Mouse (Mus musculus): ENCODE measurements around the gene Stoml2.

Gene Stoml2

DNA sequence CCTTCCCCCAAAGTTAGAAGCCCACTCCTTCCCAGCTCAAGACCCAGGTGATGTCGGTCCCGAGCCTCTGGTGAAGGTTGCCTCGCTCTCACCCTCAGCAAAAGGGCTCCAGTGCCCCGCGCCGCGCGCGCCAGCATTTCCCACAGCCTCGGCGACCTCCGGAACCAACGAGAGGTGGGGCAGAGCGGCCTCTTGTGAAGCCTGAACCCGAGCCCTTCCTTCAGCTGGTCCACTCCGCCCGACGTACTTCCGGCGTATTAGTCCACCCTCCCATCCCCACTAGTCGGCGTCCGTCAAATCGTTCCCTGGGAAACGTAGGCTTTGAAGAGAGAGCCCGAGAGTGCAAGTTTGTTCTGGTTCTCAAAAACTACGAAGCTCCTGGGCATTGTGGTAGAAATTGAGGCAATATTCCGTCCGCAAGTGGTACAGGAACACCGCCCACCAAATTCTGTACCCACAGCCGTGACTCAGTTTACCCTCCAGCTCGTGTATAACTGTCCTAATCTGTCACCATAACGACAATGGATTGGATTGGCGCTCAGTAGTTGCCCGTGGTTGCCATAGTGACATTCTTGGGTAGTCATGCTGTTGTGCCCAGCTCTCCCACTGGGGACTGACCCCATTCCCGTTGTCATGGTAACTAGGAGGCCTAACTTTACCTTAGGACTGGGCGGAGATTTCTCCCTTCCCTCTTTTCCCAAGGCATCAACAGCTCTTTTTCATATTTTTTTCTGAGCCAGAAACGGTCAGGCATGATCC lies at the start of gene Stoml2:
Gene Stoml2 (minus strand): TSS at position 474 of the 759 bp plus-strand sequence.
- DNase-seq = peak; percentile 94 to 95

DNA sequence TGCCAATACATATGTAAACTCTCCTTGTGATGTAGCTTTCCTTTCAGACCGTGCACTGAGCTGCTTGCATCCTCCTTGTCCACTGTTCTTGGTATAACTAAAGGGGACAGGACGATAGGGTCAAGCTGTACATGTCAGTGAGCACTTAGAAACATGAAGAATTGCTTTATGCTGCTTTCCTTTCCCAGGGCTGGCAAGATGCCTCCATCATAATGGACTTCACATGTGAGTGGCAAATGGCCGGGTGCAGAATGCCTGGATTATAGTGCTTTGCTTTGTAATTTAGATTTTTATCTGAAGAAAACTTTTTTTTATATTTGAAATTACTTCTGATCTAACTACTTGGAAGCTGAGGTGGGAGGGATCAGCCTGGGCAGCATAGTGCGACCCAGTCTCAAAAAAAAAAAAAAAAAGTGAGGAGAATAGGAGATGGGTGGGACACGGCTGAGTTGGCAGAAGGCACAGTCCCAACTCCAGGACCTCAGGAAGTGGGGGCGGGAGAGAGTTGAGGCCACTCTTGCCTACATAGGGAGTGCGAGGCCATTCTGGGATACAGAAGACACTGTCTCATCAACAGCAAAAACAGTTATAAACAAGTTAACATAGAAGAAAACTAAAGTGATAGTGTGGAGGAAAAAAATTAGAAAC lies 46.7 kb upstream of the Stoml2 start:
- DNase-seq = no peak

DNA sequence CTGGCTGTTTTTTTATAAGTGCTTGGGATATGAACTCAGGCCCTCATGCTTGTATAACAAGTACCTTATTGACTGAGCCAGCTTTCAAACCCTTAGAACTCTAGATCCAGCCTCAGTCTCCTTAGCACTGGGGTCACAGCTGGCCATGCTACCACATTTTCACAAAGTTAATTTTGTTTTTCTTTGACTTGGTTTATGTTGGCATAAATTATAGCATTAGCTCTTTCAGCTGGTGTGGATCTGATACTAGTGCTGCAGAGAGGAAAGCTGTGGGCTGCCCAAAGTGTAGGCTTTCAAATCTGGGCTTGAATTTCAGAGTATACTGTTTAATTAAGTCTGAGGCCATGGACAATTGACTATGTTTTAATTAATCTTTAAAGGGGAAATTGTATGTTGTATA lies 43.4 kb upstream of the Stoml2 start:
- DNase-seq = no peak

DNA sequence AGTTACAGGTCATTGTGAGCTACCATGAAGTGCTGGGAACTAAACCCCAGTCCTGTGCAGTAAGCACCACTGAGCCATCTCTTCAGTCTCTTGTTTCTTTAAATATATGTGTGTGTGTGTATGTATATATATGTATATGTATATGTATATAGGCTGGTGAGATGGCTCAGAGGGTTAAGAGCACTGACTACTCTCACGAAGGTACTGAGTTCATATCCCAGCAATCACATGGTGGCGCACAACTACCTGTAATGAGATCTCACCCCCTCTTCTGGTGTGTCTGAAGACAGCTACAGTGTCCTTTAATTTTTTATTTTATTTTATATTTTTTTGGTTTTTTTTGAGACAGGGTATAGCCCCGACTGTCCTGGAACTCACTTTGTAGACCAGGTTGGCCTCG lies 34.0 kb upstream of the Stoml2 start:
- DNase-seq = no peak

DNA sequence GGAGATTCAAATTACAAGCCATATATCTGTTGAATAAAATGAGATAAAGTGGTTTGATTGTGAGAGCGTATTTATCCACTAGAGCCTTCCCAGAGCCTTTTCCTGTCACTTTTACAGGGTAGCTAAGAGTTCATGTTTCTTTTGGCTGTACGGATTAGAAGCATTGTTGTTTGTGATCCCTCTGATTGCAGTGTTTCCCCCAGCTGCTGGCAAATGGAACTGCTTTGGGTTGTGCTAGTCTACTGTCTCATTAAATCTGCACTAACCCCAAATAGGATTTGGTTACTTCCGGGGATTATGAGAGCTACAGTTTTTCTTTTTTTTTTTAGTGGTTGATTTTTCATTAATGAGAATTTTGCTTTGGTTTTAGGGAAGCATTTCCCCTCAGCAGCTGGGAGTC lies 28.8 kb upstream of the Stoml2 start:
- DNase-seq = no peak

DNA sequence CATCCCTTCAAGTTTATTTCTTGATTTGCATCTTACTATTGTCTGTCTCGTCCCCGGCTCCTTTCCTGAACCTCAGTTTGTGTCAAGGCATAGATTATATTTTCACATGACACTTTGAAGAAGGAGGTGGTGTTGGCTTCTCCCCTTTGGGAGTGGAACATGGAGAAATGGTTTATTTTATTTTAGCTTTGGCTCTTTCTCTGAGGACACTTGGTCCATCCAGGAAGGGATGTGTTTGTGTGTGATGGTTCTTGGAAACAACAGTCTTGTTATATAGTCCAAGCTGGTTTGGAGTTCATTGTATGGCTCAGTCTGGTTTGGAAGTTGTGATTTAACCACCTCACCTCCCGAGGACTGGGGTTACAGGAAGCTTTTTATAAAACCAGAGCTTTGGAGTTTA lies 28.2 kb upstream of the Stoml2 start:
- DNase-seq = no peak

DNA sequence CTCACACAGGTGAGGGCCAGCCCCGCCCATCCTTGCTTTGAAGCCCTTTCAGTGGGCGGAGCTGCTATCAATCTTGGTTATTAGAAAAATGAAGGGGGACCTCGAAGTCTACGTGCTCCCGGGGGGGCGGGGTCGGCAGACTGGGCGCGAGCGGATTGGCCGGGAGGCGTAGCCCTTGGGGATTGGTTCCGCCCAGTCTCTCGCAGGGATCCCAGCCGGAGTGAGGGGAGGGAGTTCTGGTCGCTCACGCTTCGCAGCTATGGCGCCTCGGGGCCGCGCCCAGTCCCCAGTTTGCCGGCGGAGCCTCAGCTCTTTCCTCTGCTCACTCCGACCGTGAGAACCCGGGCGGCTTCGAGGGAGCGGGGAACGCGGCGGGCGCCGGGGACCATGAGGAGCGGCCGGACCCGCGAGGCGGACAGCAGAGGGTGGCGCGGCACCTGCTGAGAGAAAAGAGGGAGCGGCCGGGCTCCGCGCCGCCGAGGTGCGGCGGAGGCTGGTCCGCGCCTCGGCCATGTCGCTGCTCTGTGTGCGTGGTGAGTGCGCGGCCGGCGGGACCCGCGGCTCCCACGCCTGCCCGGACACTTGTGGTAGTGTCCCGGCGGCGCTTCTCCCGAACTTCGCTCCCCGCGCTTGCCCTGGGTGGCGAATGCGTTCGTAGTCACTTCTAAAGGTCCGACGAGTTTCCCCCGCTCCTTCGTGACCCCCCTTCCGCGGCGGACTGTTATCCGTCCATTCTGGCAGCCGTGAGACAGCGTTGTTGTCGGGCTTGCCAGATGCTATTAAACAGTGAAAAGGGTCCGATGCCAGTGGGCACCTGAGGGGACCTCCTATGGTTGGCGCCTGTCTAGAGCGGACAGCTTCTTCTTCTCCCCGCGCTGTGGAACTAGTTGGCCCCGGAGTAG lies 27.5 kb upstream of the Stoml2 start, which contains the start of gene Unc13b:
Gene Unc13b (plus strand): TSS at position 201 of the 902 bp plus-strand sequence.
- DNase-seq = peak; percentile 98

DNA sequence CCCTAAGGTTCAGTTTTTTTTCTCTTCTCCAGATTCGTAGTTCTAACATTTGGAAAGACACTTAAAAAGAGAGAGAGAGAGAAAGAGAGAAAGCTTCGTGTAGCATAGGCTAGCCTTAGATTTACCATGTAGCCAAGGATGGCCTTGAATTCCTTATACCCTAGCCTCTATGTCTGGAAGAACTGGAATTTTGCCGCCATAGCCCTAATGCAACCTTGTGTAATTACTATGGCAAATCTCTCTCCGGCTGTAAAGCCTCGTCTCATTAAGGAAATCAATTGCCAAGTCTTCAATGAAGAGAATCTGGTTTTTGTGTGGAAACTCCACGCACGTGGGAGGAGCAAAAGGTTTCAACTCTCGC lies 26.9 kb upstream of the Stoml2 start:
- no peak for DNase-seq

DNA sequence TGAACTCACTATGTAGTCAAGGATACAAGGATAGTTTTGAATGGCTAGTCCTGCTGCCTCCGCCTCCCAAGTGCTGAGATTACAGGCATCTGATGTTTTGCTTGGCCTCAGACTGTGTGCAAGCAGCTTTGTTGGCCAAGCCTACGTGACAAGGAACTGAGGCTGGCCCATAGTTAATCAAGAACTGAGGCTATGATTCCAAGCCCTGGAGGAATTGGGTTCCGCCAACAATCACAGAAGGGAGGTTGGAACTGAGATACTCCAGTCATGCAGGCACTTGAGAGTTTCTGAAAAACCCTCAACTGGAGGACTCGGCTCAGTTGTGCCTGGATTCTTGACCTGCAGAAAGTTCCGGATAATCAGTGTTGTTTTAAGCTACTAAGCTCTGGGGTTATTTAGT lies 26.1 kb upstream of the Stoml2 start:
- DNase-seq = no peak

DNA sequence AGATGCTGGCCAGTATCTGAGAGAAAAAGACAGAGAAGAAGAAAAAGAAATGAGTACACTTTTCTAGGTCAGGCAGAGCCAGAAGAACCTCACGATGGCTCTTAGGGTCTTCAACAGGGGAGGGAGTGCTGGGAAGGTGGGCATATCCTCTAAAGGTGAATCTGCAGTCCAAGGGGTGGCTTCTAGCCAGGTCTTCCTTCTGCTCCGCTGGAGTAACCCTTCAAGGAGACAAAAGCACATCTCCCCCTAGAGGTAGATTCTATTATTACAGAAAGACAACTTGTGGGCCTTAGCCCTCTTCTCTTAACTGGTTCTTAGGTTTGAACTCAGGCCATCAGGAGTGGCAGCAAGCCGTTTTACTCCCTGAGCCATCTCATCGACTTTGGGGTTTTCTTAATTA lies 21.1 kb upstream of the Stoml2 start:
- peak; percentile 82 to 89 for DNase-seq

DNA sequence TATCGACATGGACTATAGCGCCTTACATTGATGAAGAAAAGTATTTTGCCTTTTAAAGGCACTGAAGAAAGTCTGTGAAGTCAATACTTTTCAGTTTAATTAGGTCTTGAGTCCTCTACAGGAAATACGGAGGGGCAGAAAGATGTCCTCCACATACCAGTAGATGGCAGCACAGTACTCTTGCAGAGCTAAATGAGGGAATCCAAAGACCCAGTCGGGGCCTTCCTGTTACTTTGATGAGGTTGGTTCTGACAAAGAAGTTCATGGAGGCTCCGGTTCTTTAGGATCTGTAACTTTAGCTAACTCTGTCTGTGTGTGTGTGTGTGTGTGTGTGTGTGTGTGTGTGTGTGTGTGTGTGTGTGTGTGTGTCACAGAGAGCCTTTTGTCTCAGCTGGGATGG lies 15.7 kb upstream of the Stoml2 start:
- DNase-seq = peak; percentile 84 to 85

DNA sequence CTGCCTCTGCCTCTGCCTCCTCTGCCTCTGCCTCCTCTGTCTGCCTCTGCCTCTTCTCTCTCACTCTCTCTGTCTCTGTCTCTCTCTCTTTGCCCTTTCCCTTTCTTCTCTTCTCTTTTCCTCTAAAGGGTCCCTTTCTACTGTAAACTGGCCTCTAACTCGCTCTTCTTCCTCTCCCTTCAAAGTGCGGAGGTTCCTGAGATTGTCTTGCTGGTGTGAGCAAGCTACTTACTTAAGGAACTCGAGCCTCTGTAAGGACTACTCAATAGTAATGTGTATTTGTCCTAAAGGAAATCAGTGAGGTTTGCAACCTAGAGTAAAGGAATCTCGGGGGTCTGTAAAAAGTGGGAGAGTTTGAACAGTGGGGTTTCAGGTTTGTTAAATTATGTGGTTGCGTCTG lies 15.1 kb upstream of the Stoml2 start:
- no peak for DNase-seq

DNA sequence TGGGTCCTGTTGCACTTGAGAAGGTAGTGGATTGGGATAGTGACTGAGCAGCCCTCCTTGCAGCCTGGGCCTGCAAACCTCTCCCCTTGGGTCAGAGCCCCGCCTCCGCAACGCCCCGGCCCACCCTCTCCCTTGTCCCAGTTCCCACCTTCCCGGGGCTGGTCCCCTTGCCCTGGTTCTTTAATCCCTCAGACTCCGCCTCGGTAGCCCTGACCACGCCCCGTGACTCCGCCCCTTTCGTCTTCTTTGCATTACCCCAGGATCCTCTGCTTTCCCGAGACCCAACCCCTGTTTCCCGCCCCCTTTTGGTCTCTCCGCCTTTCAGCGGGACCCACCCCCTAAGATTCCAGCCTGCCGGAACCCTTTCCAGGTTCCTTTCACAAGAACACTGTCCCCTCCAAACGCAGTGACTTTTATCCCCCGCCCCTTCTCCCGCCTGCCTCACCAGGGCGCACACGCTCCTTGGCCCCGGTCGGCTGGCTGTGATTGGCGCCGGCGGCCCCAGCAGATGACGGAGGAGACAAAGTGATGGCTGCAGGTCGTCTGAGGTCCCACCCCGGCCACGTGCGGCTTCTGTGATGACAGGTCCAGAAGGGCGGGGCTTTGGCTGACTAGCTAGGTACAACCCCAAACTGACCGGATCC lies 14.3 kb upstream of the Stoml2 start, which contains the start of gene Fam214b:
Gene Fam214b (minus strand): TSS at position 562 of the 644 bp plus-strand sequence.
- DNase-seq = peak; percentile 96 to 98

DNA sequence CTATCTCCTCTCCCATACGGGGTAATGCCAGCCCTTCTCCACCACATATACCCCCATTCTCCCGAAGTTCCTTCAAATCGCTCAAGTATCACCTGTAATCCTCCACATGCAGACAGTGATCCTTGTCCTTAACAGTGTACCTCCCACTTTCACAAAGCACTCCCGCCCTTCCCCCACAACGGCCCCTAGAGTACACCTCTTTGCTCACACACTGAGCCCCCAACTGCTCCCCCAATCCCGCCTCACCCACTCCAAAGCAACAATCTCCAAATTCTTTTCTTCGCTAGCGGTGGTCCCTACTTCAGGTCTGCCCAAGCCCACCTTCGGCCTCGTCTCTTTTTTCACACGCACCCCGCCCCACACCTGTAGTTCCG lies 13.8 kb upstream of the Stoml2 start:
- peak in 1 of 2 experiments; percentile 68 for DNase-seq

DNA sequence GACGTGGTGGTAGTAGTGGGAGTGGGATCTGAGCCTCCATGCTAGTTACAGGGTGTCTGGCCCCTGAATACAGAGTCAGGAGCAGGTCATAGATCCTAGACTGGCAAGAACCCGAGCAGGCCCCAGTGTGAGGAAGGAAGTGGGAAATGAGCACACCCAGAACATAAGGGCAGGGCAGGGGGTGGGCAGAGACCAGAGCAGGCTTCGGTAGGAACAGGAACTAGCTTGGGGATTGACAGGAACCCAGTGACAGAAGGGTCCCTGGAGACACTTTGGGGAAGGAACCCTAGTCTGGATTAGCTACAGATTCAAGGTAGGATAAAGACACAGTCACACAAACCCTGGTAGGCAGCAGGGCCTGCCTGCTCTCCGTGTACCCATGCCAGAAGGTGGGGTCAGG lies 13.2 kb upstream of the Stoml2 start:
- DNase-seq = peak in 1 of 2 experiments; percentile 22

DNA sequence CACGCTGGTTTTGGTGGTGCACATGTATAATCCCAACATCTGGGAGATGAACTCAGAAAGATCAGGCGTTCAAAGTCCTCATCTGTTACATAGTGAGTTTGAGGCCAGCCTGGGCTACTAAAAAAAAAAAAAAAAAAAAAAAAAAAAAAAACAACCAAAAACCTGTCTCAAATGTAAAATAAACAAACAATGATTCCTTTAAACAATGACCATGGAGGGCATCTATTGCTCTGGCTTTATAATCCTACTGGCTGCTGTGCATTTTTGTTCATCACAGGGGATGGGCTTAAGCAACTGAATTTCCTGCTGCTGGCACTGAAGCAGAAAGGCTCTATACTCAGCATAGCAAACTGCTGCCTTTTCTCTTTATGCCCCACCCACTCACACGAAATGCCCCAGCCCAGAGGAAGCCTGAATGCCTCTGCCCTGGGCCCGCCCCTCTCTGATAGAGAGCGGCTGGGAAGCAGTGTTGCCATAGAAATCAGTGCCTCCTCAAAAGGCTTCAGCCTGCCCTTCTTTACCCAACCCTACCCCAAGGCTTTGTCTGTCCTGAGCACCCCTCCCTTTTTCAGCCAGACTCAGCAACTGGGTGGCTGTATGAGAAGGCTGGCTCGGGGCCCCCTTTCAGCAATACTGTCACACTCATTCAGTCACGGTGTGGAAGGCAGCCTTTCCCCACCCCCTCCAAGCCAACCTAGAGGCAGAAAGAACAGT lies 12.3 kb upstream of the Stoml2 start:
- peak in 1 of 2 experiments; percentile 47 for DNase-seq

DNA sequence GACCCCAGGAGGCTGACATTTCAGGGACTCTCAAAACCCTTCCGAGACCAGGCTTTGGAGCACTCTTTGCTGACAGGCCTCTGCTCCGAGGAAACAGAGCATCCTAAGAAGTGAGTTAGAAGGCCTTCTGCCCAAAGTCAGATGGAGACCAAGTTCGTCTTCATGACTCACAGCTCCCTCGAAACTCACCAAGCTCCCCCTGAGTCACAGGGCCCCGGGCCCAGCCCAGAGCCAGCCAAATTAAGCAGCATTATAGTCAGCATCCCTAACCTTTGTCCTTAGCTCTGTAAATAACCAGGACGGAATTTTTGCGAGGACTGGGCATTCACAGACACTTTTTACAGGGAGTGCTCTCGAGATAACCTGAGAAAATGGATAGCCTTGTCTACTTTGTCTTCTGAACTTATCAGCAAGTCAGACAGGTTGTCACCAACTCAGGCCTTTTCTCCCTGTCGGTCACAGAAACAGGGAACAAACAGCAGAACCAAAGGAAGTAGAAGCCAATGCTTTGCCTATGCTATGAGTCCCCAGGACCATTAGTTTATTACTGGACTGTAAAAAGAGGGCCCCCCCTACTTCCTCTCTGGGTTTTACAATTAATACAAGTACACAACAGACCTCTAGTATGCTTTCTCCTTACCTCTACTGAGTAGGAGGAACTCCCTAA lies 9.5 kb upstream of the Stoml2 start:
- DNase-seq = no peak

DNA sequence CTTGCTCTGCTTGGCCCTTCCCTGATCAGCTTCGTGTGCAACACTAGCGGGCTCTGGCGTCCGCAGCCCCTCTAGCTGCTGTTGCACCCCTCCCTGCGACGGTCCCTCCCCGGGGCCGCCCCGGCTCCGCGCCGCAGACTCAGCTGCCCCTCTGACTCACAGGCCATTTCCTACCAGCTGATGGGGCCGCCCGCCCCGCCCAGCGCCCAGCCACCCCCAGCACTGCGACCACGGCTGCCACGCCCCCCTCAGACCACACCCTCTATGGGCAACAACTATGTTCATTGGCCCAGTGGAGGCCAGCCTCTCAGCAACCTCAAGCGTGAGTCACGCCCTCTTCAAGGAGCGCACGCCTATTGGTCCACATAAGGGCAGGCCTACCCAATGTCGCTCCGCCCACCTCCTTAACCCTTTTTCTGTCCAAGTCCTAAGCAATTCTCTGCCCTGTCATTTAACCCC lies 8.6 kb upstream of the Stoml2 start:
- DNase-seq = peak; percentile 94 to 96

DNA sequence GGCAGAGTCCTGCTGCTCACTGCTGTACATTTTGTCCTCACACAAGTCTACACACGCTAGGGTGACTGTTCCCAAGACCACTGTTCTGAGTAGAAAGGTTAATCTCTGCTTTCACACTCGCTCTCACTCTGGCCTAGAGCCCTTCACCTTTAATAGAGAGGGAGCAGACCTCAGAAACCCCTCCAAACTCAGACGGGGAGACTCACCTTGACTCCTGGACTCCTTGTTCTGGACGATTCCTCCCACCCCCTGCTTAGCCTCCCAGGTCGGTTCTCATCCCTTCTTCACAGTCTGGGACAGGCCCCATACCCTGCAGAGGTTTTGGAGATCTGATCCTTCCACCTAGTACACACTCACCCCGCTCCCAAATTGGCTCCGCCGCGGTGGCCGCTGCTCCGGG lies 8.1 kb upstream of the Stoml2 start:
- DNase-seq = no peak

DNA sequence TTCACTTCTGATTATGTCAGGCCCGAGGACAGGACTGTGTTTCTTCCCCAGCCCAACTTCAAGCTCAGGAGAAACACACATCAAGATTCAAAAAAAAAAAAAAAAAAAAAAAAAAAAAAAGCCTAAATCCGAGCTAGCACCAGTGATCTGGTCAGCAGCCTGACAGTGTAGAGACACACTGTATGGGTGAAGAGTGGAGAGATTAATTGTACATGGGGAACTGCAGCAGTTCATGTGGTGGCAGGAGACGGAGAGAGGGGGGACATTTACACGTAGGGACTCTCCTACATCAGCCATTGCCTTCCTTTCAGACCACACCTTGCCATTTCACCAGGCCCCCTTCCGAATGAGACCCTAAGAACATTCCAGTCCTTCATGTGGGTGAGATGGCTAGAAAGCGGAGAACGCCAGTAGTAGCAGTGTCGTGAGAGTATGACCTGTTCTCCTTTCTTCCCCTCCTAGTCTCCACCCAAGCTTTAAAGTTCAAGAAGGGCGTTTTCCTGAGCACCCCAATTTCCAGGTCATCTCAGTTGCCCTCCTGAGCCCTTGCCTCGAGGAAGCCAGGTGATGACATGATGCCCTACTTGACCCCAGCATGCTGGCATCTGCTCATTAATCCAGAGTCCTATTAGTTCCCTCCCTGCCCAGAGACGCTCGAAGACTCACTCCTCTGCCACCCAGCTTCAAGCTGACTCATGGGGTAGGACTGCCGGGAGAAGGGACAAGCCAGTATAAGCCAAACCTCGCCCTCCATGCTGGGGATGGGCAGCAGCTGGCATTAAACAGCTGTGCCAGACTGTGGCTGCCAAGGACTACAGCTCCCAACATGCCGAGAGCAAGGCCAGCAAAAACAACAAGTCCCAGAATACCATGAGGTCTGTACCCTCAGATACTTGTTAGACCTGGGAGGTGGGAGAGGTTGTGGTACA lies 7.3 kb upstream of the Stoml2 start:
- peak; percentile 50 to 62 for DNase-seq
